In genomic region chr16:24221992-24222391, GRCm38 (mm10) we compare ENCODE assay signal across 21 mouse cellular contexts.
"Had no signal": no experiment of that assay in that cellular context is flagged by ENCODE, and none has a peak within 500 bp of the region (broad histone marks: within the 10 kb centered on the region; RNA-seq: fewer than 3 reads in every experiment).

No protein-coding gene starts in this region.

- H3K4me2 ChIP-seq: kidney, embryonic 15.5 days; limb, embryonic 12.5 days; limb, embryonic 15.5 days; lung, embryonic 14.5 days; midbrain, embryonic 12.5 days; midbrain, embryonic 15.5 days; neural tube, embryonic 12.5 days; neural tube, embryonic 15.5 days; stomach, embryonic 15.5 days had no signal

- H3K9ac ChIP-seq: kidney, embryonic 15.5 days; limb, embryonic 12.5 days; limb, embryonic 15.5 days; lung, embryonic 14.5 days; midbrain, embryonic 12.5 days; midbrain, embryonic 15.5 days; neural tube, embryonic 12.5 days; neural tube, embryonic 15.5 days; stomach, embryonic 15.5 days had no signal

- H3K27ac ChIP-seq: kidney, embryonic 15.5 days; limb, embryonic 12.5 days; limb, embryonic 15.5 days; macrophage; midbrain, embryonic 12.5 days; midbrain, embryonic 15.5 days; neural tube, embryonic 12.5 days; neural tube, embryonic 15.5 days; stomach, embryonic 15.5 days had no signal

- DNase-seq: kidney, adult 11 months; kidney, adult 8-10 months; kidney, postnatal 10 days; kidney, postnatal 36 days; layer of hippocampus, postnatal 36 days; left cerebral cortex, postnatal 4 days; lung, embryonic 14.5 days; right cerebral cortex, adult 18-20 months; right cerebral cortex, postnatal 14 days; right cerebral cortex, postnatal 4 days; thymus, postnatal 25 days had no signal

- H3K4me3 ChIP-seq: kidney, embryonic 15.5 days; limb, embryonic 12.5 days; limb, embryonic 15.5 days; midbrain, embryonic 12.5 days; midbrain, embryonic 15.5 days; neural tube, embryonic 12.5 days; neural tube, embryonic 15.5 days; stomach, embryonic 15.5 days had no signal

- H3K9me3 ChIP-seq: kidney, embryonic 15.5 days; limb, embryonic 12.5 days; limb, embryonic 15.5 days; midbrain, embryonic 12.5 days; midbrain, embryonic 15.5 days; neural tube, embryonic 12.5 days; neural tube, embryonic 15.5 days; stomach, embryonic 15.5 days had no signal

- H3K27me3 ChIP-seq: limb, embryonic 12.5 days; limb, embryonic 15.5 days; midbrain, embryonic 12.5 days; midbrain, embryonic 15.5 days; neural tube, embryonic 12.5 days; neural tube, embryonic 15.5 days; stomach, embryonic 15.5 days had no signal

- H3K36me3 ChIP-seq: kidney, embryonic 15.5 days; limb, embryonic 12.5 days; limb, embryonic 15.5 days; midbrain, embryonic 12.5 days; midbrain, embryonic 15.5 days; neural tube, embryonic 12.5 days; neural tube, embryonic 15.5 days; stomach, embryonic 15.5 days had no signal

- ATAC-seq: lung, postnatal 0 days; midbrain, embryonic 15.5 days had no signal
